Mouse (Mus musculus): ENCODE data around the gene Ddx20. TPM values are rescaled to one million over a fixed set of nuclear protein-coding genes. Genes with fewer than 3 reads are reported as not detected.

The Ddx20 gene
- total RNA-seq (2014; rRNA removed) (7.3 and 7.9 TPM in 2 replicates), polyA plus RNA-seq (2012; rRNA removed) (6.9 and 7.4 TPM in 2 replicates)

DNA sequence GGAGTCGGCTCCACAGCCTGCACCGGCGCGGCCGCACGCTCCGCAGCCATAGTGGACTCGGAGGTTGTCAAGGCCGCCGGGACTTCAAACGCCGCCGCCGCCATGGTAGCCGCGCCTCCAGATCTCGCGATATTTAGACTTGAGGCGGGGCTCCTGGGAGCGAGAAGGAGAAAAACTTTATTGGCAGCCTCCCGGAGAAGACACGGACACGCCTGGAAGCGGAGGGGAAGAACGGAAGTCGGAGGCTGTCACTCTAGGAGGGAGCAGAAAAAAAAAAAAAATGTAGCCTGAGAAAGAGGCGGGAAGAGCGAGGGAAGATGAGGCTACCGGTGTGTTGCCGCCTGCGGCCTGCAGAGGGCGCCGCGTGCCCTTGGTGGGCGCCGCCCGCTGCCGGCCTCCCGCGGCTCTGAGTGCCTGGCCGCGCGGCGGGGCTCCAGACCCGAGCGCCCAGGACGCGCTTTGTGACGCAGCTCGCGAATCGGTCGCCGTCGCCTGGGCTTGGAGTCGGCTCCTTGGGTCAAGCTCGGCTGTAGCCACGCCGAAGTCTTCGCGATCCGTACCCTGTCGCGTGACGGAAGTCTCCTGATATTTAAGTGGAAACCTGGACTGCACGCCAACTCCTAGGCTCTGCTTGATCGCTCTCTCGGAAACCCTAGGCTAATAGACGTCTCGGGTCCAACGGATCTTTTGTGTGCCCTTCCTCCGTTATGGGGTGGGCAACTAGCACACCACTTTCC is at the start of gene Ddx20:
Gene Ddx20 (minus strand): TSS at position 251 of the 737 bp plus-strand sequence.
- Histone ChIP-seq H3K9ac (ENCODE audit: low read depth, low read length) (peak within 1 kb of the TSS; percentile 92), H3K36me3 (ENCODE audit: control insufficient read depth, insufficient read depth, low read length) (peaks cover 7% of the 10 kb centered on the region; the same call in 1 of the 2 replicates), H3K4me1 (ENCODE audit: control insufficient read depth, insufficient read depth, low read length) (0 out of 2 replicates have a peak, but pooled peaks cover 4% of the 10 kb centered on the region), H3K27ac (replicated peaks; ENCODE audit: insufficient read depth, low read depth, low read length) (peak within 1 kb of the TSS; percentile 89), H3K27me3 (ENCODE audit: control insufficient read depth, insufficient read depth, low read length) (no peaks in the 10 kb centered on the region), H3K4me3 (ENCODE audit: insufficient read depth, low read depth, low read length) (peak within 1 kb of the TSS; percentile 87), H3K79me2 (ENCODE audit: control insufficient read depth, insufficient read depth, low read length) (0 out of 2 replicates have a peak, but pooled peaks cover 5% of the 10 kb centered on the region)
- TF ChIP-seq CTCF (IDR thresholded peaks at IDR 0.05; ENCODE audit: low read depth, low read length) (peak; percentile 85), POLR2A (IDR thresholded peaks at IDR 0.05; ENCODE audit: extremely low read depth, insufficient read depth, low read length) (0 out of 2 replicates have a peak, but pooled peaks have one; percentile 32)
- under 1% methylated on average over 72 of the region's 72 CpGs for WGBS
- DNase-seq (ENCODE audit: extremely low read depth, low read depth, low spot score) = peak; percentile 96

DNA sequence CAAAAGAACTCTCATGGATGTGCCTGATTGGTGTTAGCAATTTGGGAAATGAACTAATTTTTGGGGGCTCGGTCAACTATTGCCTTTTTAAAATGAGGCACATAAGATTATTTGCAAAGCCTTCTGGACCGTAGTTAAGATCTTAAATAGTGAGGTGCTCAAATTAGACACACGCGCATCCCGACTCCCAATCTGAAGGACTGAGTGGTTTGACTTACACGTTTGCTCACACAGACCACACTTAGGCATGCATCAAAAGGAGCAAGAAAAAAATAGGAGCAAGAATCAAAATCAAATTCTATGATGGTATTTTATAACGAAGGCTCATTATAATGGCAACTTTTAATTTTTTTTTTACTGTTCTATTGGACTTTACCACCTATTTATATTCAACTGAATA is 49.7 kb upstream of the Ddx20 start:
- Histone ChIP-seq H3K36me3 (ENCODE audit: control insufficient read depth, insufficient read depth, low read length) (peaks cover 19% of the 10 kb centered on the region), H3K4me3 (ENCODE audit: insufficient read depth, low read depth, low read length) (no peak overlapping the region), H3K9ac (ENCODE audit: low read depth, low read length) (no peak overlapping the region), H3K4me1 (ENCODE audit: control insufficient read depth, insufficient read depth, low read length) (peaks cover 25% of the 10 kb centered on the region), H3K27me3 (ENCODE audit: control insufficient read depth, insufficient read depth, low read length) (no peaks in the 10 kb centered on the region), H3K79me2 (ENCODE audit: control insufficient read depth, insufficient read depth, low read length) (no peaks in the 10 kb centered on the region; the same call in 1 of the 2 replicates), H3K27ac (replicated peaks; ENCODE audit: insufficient read depth, low read depth, low read length) (peak overlapping the region; percentile 85)
- TF ChIP-seq CTCF (IDR thresholded peaks at IDR 0.05; ENCODE audit: low read depth, low read length) = no peak
- DNase-seq (ENCODE audit: extremely low read depth, low read depth, low spot score) = no peak
- WGBS = 74% methylated on average over 7 of the region's 7 CpGs

DNA sequence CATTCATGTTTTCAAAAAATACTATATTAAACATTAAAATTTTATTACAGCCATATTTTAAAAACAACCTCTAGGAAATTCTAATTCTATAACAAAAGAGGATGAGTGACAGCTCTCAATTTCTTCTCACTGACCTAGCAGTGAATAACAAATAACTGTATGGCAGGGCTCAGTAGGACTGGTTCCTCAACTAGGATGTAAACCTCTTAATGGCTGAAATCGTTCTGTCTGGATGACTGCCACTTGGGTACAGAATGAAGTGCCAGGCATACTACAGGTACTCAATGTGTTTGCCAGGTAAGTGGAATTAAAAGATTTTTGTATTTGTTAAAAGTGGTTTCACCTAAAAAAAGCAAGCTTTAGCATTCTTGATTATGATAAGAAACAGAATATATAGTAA is 48.8 kb upstream of the Ddx20 start:
- Histone ChIP-seq H3K4me1 (ENCODE audit: control insufficient read depth, insufficient read depth, low read length) (peaks cover 22% of the 10 kb centered on the region), H3K9ac (ENCODE audit: low read depth, low read length) (no peak overlapping the region), H3K27me3 (ENCODE audit: control insufficient read depth, insufficient read depth, low read length) (no peaks in the 10 kb centered on the region), H3K36me3 (ENCODE audit: control insufficient read depth, insufficient read depth, low read length) (peaks cover 19% of the 10 kb centered on the region), H3K27ac (replicated peaks; ENCODE audit: insufficient read depth, low read depth, low read length) (no peak overlapping the region), H3K4me3 (ENCODE audit: insufficient read depth, low read depth, low read length) (no peak overlapping the region), H3K79me2 (ENCODE audit: control insufficient read depth, insufficient read depth, low read length) (no peaks in the 10 kb centered on the region; the same call in 1 of the 2 replicates)
- peak; percentile 39 for DNase-seq (ENCODE audit: extremely low read depth, low read depth, low spot score)
- WGBS = 28% methylated on average over 1 of the region's 1 CpGs
- TF ChIP-seq CTCF (IDR thresholded peaks at IDR 0.05; ENCODE audit: low read depth, low read length) (no peak), POLR2A (IDR thresholded peaks at IDR 0.05; ENCODE audit: extremely low read depth, insufficient read depth, low read length) (no peak)

DNA sequence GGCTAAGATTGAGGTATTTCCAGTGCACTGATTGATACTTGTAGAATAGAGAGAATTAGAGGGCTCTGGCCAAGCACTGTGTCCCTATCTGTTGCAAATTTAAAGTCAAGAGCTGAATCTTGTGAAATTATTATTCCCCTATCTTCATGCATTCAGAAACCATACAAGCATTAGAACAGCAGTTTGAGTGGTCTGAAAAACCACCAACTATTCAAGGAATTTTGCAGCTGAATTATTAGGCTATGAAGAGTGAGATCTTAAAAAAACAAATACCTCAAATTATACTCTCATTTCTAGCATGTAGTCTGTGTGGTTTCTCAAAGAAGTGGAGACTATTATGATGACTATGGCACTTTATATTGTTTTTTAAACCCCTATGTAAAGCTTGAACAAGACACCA is 47.9 kb upstream of the Ddx20 start:
- Histone ChIP-seq H3K27ac (replicated peaks; ENCODE audit: insufficient read depth, low read depth, low read length) (no peak overlapping the region), H3K4me1 (ENCODE audit: control insufficient read depth, insufficient read depth, low read length) (peaks cover 18% of the 10 kb centered on the region), H3K27me3 (ENCODE audit: control insufficient read depth, insufficient read depth, low read length) (no peaks in the 10 kb centered on the region), H3K4me3 (ENCODE audit: insufficient read depth, low read depth, low read length) (no peak overlapping the region), H3K79me2 (ENCODE audit: control insufficient read depth, insufficient read depth, low read length) (no peaks in the 10 kb centered on the region; the same call in 1 of the 2 replicates), H3K9ac (ENCODE audit: low read depth, low read length) (no peak overlapping the region), H3K36me3 (ENCODE audit: control insufficient read depth, insufficient read depth, low read length) (peaks cover 27% of the 10 kb centered on the region)
- no peak for DNase-seq (ENCODE audit: extremely low read depth, low read depth, low spot score)
- no peak for TF ChIP-seq CTCF (IDR thresholded peaks at IDR 0.05; ENCODE audit: low read depth, low read length)
- no peak for TF ChIP-seq POLR2A (IDR thresholded peaks at IDR 0.05; ENCODE audit: extremely low read depth, insufficient read depth, low read length)

DNA sequence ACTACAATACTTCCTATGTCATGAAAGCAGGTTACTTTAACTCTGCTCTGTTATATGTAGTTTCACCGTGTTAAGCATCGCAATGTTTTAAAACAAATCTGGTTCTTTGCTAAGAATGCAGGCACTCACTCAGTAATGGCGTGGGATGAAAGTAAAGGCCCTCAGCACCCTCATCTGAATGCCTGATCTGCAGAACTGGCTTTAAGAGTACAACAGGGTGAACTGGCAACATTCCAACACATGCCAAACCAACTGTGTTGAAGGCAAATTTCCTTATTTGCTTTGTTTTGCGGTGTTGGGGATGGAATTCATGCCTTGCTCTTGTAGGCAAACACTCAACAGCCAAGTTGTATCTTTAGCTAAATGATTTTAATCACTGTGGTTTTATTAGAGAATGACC is 46.2 kb upstream of the Ddx20 start:
- H3K79me2 ChIP-seq (ENCODE audit: control insufficient read depth, insufficient read depth, low read length) = no peaks in the 10 kb centered on the region; the same call in 1 of the 2 replicates
- peaks cover 25% of the 10 kb centered on the region for H3K36me3 ChIP-seq (ENCODE audit: control insufficient read depth, insufficient read depth, low read length)
- DNase-seq (ENCODE audit: extremely low read depth, low read depth, low spot score) = peak; percentile 46
- H3K27me3 ChIP-seq (ENCODE audit: control insufficient read depth, insufficient read depth, low read length) = no peaks in the 10 kb centered on the region
- H3K4me1 ChIP-seq (ENCODE audit: control insufficient read depth, insufficient read depth, low read length) = peaks cover 13% of the 10 kb centered on the region
- H3K4me3 ChIP-seq (ENCODE audit: insufficient read depth, low read depth, low read length) = no peak overlapping the region
- H3K9ac ChIP-seq (ENCODE audit: low read depth, low read length) = no peak overlapping the region
- no peak for TF ChIP-seq POLR2A (IDR thresholded peaks at IDR 0.05; ENCODE audit: extremely low read depth, insufficient read depth, low read length)
- TF ChIP-seq CTCF (IDR thresholded peaks at IDR 0.05; ENCODE audit: low read depth, low read length) = no peak
- whole genome bisulfite sequencing = 79% methylated on average over 4 of the region's 4 CpGs
- H3K27ac ChIP-seq (replicated peaks; ENCODE audit: insufficient read depth, low read depth, low read length) = no peak overlapping the region

DNA sequence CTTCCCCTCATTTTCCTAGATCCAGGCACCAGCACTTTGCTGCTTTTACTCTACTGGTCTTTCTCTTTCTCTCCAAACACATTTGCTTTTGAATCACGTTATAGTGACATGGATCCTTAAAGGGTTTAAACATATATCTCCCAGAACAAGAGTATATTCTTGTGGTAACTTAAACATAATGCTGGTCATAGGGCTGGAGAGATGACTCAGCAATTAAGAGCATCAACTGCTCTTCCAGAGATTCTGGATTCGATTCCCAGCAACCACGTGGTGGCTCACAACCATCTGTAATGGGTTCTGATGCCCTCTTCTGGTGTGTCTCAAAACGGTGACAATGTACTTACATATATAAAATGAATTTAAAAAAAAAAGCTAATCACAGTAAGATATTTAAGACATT is 45.0 kb upstream of the Ddx20 start:
- TF ChIP-seq CTCF (IDR thresholded peaks at IDR 0.05; ENCODE audit: low read depth, low read length) = no peak
- DNase-seq (ENCODE audit: extremely low read depth, low read depth, low spot score) = no peak
- WGBS = 92% methylated on average over 4 of the region's 4 CpGs
- no peaks in the 10 kb centered on the region; the same call in 1 of the 2 replicates for H3K79me2 ChIP-seq (ENCODE audit: control insufficient read depth, insufficient read depth, low read length)
- no peak overlapping the region for H3K9ac ChIP-seq (ENCODE audit: low read depth, low read length)
- no peak overlapping the region for H3K27ac ChIP-seq (replicated peaks; ENCODE audit: insufficient read depth, low read depth, low read length)
- peaks cover 24% of the 10 kb centered on the region for H3K36me3 ChIP-seq (ENCODE audit: control insufficient read depth, insufficient read depth, low read length)
- H3K27me3 ChIP-seq (ENCODE audit: control insufficient read depth, insufficient read depth, low read length) = no peaks in the 10 kb centered on the region
- peaks cover 7% of the 10 kb centered on the region for H3K4me1 ChIP-seq (ENCODE audit: control insufficient read depth, insufficient read depth, low read length)
- H3K4me3 ChIP-seq (ENCODE audit: insufficient read depth, low read depth, low read length) = no peak overlapping the region

Measured in liver, adult 2 months (tissue).